Mouse (Mus musculus) hindbrain, postnatal 0 days (tissue): Measurements from ENCODE around the gene Agr2. TPM values are rescaled to one million over a fixed set of nuclear protein-coding genes. Genes with fewer than 3 reads are reported as not detected.
A peak's percentile ranks its signal among the peaks of the same experiment; 100 is the strongest.

Source experiments
- ATAC-seq: fragments of 200-750 bp; cut with Nextera tagmentation; 2 replicates; pipeline ENCODE4 v1.8.0; 2017; ENCODE audit warnings: mild to moderate bottlenecking, moderate TSS enrichment, moderate library complexity
- DNase-seq: peaks from one replicate; pipeline ENCODE4 v3.0.0-alpha.2; 2015; ENCODE audit warnings: low spot score
- H3K27ac ChIP-seq: fragments of 300-500 bp; sonication (generic); 2 replicates; pipeline ENCODE4 v1.5.1; 2014; ENCODE audit warnings: mild to moderate bottlenecking
- H3K27me3 ChIP-seq: fragments of 300-500 bp; sonication (generic); 2 replicates; pipeline ENCODE4 v1.6.1; 2014; ENCODE audit warnings: low read length, mixed read lengths; ENCODE audit not compliant: insufficient read depth
- H3K36me3 ChIP-seq: fragments of 300-500 bp; sonication (generic); 2 replicates; pipeline ENCODE4 v1.6.1; 2014; ENCODE audit warnings: low read length, mixed read lengths; ENCODE audit not compliant: insufficient read depth
- H3K4me1 ChIP-seq: fragments of 300-500 bp; sonication (generic); 2 replicates; pipeline ENCODE4 v1.6.1; 2014; ENCODE audit warnings: antibody characterized with exemption, low read length, mixed read lengths; ENCODE audit not compliant: insufficient read depth
- H3K4me2 ChIP-seq: fragments of 300-500 bp; sonication (generic); 2 replicates; pipeline ENCODE4 v1.6.1; 2014; ENCODE audit warnings: low read depth, mild to moderate bottlenecking, low read length, moderate library complexity, mixed read lengths
- H3K4me3 ChIP-seq: fragments of 300-500 bp; sonication (generic); 2 replicates; pipeline ENCODE4 v1.5.1; 2014; ENCODE audit warnings: low read length
- H3K9ac ChIP-seq: fragments of 300-500 bp; sonication (generic); replicated peaks from 2 replicates; pipeline ENCODE4 v1.6.1; 2014; ENCODE audit warnings: mild to moderate bottlenecking, low read length, moderate library complexity, mixed read lengths
- H3K9me3 ChIP-seq: fragments of 300-500 bp; sonication (generic); 2 replicates; pipeline ENCODE4 v1.6.1; 2016; ENCODE audit warnings: low read length, mixed read lengths
- CTCF ChIP-seq: IDR thresholded peaks from 2 replicates; pipeline ENCODE4 v1.5.1; 2016; ENCODE audit warnings: antibody characterized with exemption, control low read depth, low read depth
- WGBS: fragments of 180-500 bp; shearing (Covaris S2); extraction: QIAGEN DNeasy Blood & Tissue Kit; methylation state at CpG from one replicate; pipeline ENCODE4 v1.1.7; 2014; 5-methylcytosine and 5-hydroxymethylcytosine counted together
- polyA plus RNA-seq: library from polyadenylated mRNA; unstranded; fragments of >200 nt; fragmentation: Nextera tagmentation; extraction: Ambion mirVana; gene quantifications from 2 replicates; pipeline ENCODE4 v1.2.1, GENCODE M21; 2015
- total RNA-seq: library from RNA; depleted of rRNA; stranded (reverse); fragments of >200 nt; gene quantifications from 2 replicates; pipeline ENCODE4 v1.2.3, GENCODE M21; 2014; rRNA removed

Gene Agr2
- total RNA-seq (not detected in 2 replicates), polyA plus RNA-seq (0.25 TPM in 1 of 2 replicates, not detected in the other)

DNA sequence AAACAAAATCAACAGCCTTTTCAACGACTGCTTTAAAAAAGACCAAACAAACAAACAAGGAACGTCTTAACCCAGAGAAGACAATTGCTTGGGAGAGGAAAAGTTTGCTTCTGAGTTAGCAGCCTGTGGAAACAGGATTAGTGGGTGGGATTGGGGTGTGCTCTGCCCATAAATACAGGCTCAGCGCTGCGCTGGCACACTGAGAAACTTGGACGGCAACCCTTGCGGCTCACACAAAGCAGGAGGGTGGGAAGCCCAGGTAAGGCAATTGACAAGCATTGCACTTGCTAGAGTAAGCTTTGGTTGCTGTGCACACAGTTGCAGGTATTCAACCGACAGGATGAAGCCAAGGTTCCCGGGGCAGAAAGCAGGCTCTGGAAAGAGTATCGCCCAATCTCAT, at the start of gene Agr2:
Gene Agr2, plus strand, starts transcription at position 197 of the 400 bp plus-strand sequence.
- ATAC-seq, result no peak
- H3K4me3 ChIP-seq, result no peak within 1 kb of the TSS
- H3K9ac ChIP-seq, result no peak within 1 kb of the TSS
- no peak for DNase-seq
- no peaks in the 10 kb centered on the region for H3K9me3 ChIP-seq
- H3K27me3 ChIP-seq, result no peaks in the 10 kb centered on the region
- 0 out of 2 replicates have a peak, but pooled peaks cover 4% of the 10 kb centered on the region for H3K4me1 ChIP-seq
- TF ChIP-seq CTCF, result no peak
- no peak within 1 kb of the TSS for H3K4me2 ChIP-seq
- WGBS, result 66% methylated on average over 9 of the region's 9 CpGs
- H3K36me3 ChIP-seq, result no peaks in the 10 kb centered on the region
- H3K27ac ChIP-seq, result no peak within 1 kb of the TSS

DNA sequence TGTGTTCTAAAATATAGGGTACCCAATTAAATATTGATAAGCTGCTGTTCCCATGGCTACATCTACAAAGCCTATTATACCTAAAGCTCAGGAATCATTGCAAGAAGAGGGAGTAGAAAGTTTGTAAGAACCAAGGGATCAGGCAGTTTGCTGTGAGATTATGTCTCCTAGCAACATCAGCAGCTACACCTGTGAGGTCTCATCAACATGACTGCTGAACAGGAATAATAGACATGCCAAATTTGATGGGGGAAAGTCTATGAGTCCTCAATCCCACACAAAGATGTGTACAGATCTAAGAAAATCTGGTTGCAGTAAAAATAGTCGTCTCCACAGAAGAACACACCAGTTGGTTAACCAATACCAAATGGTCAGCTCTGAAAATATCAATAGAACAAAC, 41.0 kb upstream of the Agr2 start:
- Histone ChIP-seq H3K27me3 (no peaks in the 10 kb centered on the region), H3K9me3 (no peaks in the 10 kb centered on the region), H3K36me3 (no peaks in the 10 kb centered on the region), H3K9ac (no peak overlapping the region), H3K4me3 (no peak overlapping the region), H3K27ac (no peak overlapping the region), H3K4me1 (no peaks in the 10 kb centered on the region), H3K4me2 (no peak overlapping the region)
- no peak for DNase-seq
- no peak for ATAC-seq
- 75% methylated on average over 1 of the region's 1 CpGs for WGBS
- no peak for TF ChIP-seq CTCF

DNA sequence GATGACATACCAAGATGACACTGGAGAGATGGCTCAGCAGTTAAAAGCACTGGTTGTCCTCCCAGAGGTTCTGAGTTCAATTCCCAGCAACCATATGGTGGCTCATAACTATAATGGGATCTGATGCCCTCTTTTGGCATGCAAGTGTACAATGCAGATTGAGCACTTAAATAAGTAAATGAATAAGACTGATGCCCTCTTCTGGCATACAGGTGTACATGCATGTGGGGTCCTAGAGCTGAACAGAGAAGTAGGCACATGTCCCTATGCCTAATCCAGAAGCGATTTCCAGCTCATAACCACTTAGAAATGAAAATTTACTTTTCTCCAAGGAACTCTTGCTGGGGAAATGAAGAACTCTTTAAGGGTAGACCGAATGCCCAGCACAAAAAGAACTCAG, 35.5 kb upstream of the Agr2 start:
- Histone ChIP-seq H3K27ac (no peak overlapping the region), H3K4me1 (no peaks in the 10 kb centered on the region), H3K36me3 (no peaks in the 10 kb centered on the region), H3K4me3 (no peak overlapping the region), H3K27me3 (no peaks in the 10 kb centered on the region), H3K4me2 (no peak overlapping the region), H3K9me3 (no peaks in the 10 kb centered on the region), H3K9ac (no peak overlapping the region)
- 86% methylated on average over 2 of the region's 2 CpGs for WGBS
- DNase-seq (peak; percentile 9), ATAC-seq (no peak)
- TF ChIP-seq CTCF, result peak; percentile 45

DNA sequence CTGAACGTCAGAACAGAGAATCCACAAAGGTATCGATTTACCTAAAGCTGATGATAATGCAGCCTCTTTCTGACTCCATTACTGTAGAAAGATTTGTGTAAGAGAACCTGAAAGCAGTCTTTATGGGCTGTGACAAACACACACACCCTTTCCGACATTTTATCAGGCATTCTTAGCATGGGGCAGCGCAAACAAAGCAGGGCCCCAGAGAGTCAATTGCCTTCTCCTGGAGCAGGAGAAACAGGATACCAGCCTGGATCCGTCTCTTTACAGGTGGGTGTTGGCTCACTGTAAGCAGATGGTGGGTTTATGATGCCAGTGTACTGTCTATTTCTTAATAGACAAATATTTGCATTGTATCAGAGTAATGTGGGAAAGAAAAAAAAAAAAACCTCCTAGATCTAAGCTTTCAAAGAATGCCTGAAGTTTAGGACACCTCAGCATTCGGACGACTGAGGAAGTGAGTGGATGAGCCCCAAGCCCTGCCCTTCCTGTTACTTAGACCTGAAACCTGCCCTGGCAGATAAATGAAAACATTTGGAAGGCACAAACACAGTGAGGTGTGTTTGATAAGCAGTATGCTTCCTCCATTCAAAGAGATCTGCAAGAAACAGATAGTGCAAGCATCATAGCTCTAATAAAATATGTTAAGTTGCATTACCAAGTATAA, 26.5 kb upstream of the Agr2 start:
- ATAC-seq (no peak), DNase-seq (no peak)
- Histone ChIP-seq H3K4me2 (no peak overlapping the region), H3K9ac (no peak overlapping the region), H3K36me3 (no peaks in the 10 kb centered on the region), H3K4me1 (no peaks in the 10 kb centered on the region), H3K27ac (no peak overlapping the region), H3K27me3 (no peaks in the 10 kb centered on the region), H3K4me3 (no peak overlapping the region), H3K9me3 (no peaks in the 10 kb centered on the region)
- WGBS, result 71% methylated on average over 7 of the region's 7 CpGs
- TF ChIP-seq CTCF, result no peak

DNA sequence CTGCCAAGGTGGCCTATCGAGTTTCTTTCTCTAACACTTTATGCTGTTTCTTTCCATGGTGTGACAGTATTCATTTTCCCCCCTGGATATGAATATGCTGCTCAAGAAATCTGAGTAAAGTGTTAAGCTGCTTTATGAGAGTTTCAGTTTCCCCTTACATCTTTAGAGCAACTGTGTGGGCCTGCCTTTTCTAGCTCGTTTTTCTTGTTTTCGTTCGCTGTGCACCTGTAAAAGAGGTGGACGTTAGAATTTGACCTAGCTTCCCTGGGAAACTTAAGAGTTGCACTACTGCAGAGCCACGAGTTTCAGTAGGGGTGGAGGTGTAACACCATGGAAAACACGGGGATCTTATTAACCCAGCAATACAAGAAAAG, 26.0 kb upstream of the Agr2 start:
- no peaks in the 10 kb centered on the region for H3K4me1 ChIP-seq
- no peaks in the 10 kb centered on the region for H3K9me3 ChIP-seq
- ATAC-seq (no peak), DNase-seq (no peak)
- no peaks in the 10 kb centered on the region for H3K27me3 ChIP-seq
- WGBS, result 79% methylated on average over 7 of the region's 7 CpGs
- no peak overlapping the region for H3K4me2 ChIP-seq
- H3K9ac ChIP-seq, result no peak overlapping the region
- TF ChIP-seq CTCF, result no peak
- no peak overlapping the region for H3K27ac ChIP-seq
- no peaks in the 10 kb centered on the region for H3K36me3 ChIP-seq
- H3K4me3 ChIP-seq, result no peak overlapping the region

DNA sequence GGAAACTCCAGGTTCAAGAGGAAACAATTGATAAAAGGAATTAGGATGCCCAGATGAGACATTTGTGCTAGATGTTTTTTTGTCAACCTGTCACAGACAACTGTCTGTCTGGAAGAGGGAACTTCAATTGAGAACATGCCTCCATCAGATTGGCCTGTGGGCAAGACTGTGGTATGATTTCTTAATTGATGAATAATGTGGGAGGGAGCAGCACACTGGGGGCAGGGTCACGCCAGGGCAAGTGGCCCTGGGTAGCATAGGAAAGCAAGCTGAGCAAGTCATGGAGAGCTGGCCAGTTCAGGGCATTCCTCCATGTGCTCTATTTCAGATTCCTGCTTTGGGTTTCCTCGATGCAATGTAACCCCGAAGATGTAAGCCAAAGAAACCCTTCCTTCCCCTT, 16.8 kb upstream of the Agr2 start:
- 80% methylated on average over 3 of the region's 3 CpGs for WGBS
- no peaks in the 10 kb centered on the region for H3K27me3 ChIP-seq
- DNase-seq, result no peak
- no peak overlapping the region for H3K4me2 ChIP-seq
- H3K36me3 ChIP-seq, result no peaks in the 10 kb centered on the region
- no peaks in the 10 kb centered on the region for H3K4me1 ChIP-seq
- H3K4me3 ChIP-seq, result no peak overlapping the region
- no peak for TF ChIP-seq CTCF
- ATAC-seq, result no peak
- no peaks in the 10 kb centered on the region for H3K9me3 ChIP-seq
- no peak overlapping the region for H3K9ac ChIP-seq
- no peak overlapping the region for H3K27ac ChIP-seq

DNA sequence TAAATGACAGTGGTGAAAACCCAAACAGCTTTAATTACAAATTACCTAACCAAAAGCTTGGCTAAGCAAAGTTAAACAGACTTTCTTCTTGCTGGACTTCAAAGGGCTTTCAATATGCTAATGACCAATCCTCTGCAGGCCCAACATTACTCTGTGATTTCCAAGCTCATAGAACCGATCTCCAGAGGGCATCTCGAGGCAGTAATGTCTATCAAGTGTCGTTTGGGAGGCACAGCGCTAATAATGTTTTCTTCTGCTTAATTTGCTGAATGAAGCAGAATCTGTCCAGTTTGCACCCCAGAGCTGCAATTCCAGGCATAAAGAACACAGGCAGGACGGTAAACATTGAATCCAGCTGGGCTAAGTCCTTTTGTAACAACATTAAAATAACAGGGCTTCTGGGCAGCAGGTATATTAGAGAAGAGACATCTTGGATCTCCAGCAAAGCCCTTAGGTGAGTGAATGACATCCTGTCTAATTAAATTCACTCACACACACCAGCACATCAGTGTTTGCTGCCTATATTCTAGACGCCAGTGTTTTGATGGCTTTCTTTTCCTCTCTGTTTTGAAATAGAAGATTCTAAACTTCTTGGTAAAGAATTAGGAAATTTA, 15.0 kb upstream of the Agr2 start:
- Histone ChIP-seq H3K4me3 (no peak overlapping the region), H3K36me3 (no peaks in the 10 kb centered on the region), H3K9me3 (no peaks in the 10 kb centered on the region), H3K27ac (no peak overlapping the region), H3K9ac (no peak overlapping the region), H3K4me2 (no peak overlapping the region), H3K4me1 (no peaks in the 10 kb centered on the region), H3K27me3 (no peaks in the 10 kb centered on the region)
- TF ChIP-seq CTCF, result no peak
- 32% methylated on average over 6 of the region's 6 CpGs for WGBS
- DNase-seq (peak; percentile 31), ATAC-seq (0 out of 2 replicates have a peak, but pooled peaks have one; percentile 37)
